21 mouse cellular contexts compared by ENCODE assay signal in the genomic region with DNA sequence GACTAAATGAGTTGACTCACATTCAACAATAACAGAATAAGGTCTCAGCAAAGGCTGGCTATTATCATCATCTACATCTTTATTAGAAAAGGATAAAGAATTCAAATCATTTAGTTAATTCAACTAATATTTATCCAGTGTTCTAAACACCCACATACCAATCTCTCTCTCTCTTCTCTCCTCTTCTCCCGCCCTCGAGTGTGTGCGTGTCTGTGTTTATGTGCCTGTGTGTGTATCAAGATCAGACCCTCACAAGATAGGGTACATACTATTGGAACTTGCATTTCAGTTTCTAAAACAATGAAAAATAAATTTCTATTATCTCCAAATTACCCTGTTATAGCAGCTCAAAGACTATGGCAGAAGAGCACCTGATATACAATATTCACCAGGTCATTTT. TPM values are rescaled to one million over a fixed set of nuclear protein-coding genes. Genes with fewer than 3 reads are reported as not detected.
A peak's percentile ranks its signal among the peaks of the same experiment; 100 is the strongest.
DNase-seq lines count a peak whose midpoint lies in the region; ATAC-seq and TF ChIP-seq lines count a peak whose summit lies in the region.
"Had no signal": no experiment of that assay in that cellular context is flagged by ENCODE, and none has a peak within 500 bp of the region (broad histone marks: within the 10 kb centered on the region; RNA-seq: fewer than 3 reads in every experiment).

No protein-coding gene starts in this region.

- no peak for TF ChIP-seq POLR2A in heart, adult 2 months (IDR thresholded peaks at IDR 0.05; ENCODE audit: insufficient read depth, low read depth, low read length)

- no peaks in the 10 kb centered on the region for H3K27me3 ChIP-seq in heart, embryonic 12.5 days (replicated peaks)
- no peaks in the 10 kb centered on the region for H3K27me3 ChIP-seq in heart, adult 2 months (ENCODE audit: control insufficient read depth, insufficient read depth, low read length)
- H3K27me3 ChIP-seq in liver, embryonic 12.5 days (replicated peaks): no peaks in the 10 kb centered on the region
- no peaks in the 10 kb centered on the region for H3K27me3 ChIP-seq in liver, embryonic 16.5 days (ENCODE audit: control insufficient read depth, insufficient read depth, low read depth, low read length)
- H3K27me3 ChIP-seq: embryonic facial prominence, embryonic 15.5 days; forebrain, embryonic 12.5 days; hindbrain, embryonic 13.5 days had no signal

- H3K79me2 ChIP-seq in heart, adult 2 months (replicated peaks; ENCODE audit: control insufficient read depth, insufficient read depth, low read length): no peaks in the 10 kb centered on the region; the same call in 1 of the 2 replicates

- H3K9ac ChIP-seq in heart, embryonic 12.5 days: no peak overlapping the region
- H3K9ac ChIP-seq in heart, adult 2 months (ENCODE audit: low read depth, low read length): no peak overlapping the region
- H3K9ac ChIP-seq in liver, embryonic 12.5 days: peak overlapping the region; percentile 56
- H3K9ac ChIP-seq in liver, embryonic 16.5 days (ENCODE audit: low read depth, low read length): peak overlapping the region; percentile 34; the same call in 1 of the 2 replicates
- H3K9ac ChIP-seq: embryonic facial prominence, embryonic 15.5 days; forebrain, embryonic 12.5 days; hindbrain, embryonic 13.5 days had no signal

- peaks cover 3% of the 10 kb centered on the region; the same call in 1 of the 2 replicates for H3K4me1 ChIP-seq in heart, embryonic 12.5 days (replicated peaks)
- peaks cover 1% of the 10 kb centered on the region; the same call in 1 of the 2 replicates for H3K4me1 ChIP-seq in heart, adult 2 months (ENCODE audit: control insufficient read depth, insufficient read depth, low read length)
- peaks cover 44% of the 10 kb centered on the region for H3K4me1 ChIP-seq in liver, embryonic 12.5 days
- H3K4me1 ChIP-seq in liver, embryonic 16.5 days (ENCODE audit: control insufficient read depth, low read depth, low read length): peaks cover 17% of the 10 kb centered on the region

- 87% methylated on average over 3 of the region's 3 CpGs for WGBS in heart, embryonic 12.5 days
- 90% methylated on average over 3 of the region's 3 CpGs for WGBS in heart, adult 2 months
- WGBS in liver, embryonic 12.5 days (ENCODE audit: insufficient replicate concordance): 43% methylated on average over 3 of the region's 3 CpGs
- WGBS in liver, embryonic 16.5 days (ENCODE audit: insufficient replicate concordance): 32% methylated on average over 3 of the region's 3 CpGs

- no peak for DNase-seq in heart, adult 2 months
- no peak for DNase-seq in MN1 (ENCODE audit: low spot score)
- DNase-seq in gastrocnemius, adult 8-10 months (ENCODE audit: low spot score in 2 of 2): no peak
- DNase-seq in urinary bladder, adult 18-20 months (ENCODE audit: low spot score in 2 of 2): no peak
- DNase-seq: adrenal gland, postnatal 10 days; B cell, adult 2 months; cerebellum, adult 11 months; cerebellum, adult 9-10 months; cerebellum, postnatal 36 days; gastrocnemius, postnatal 14 days; heart, postnatal 10 days had no signal

- TF ChIP-seq CTCF in heart, adult 2 months (IDR thresholded peaks at IDR 0.05): no peak

- H3K4me3 ChIP-seq in heart, embryonic 12.5 days: no peak overlapping the region
- no peak overlapping the region for H3K4me3 ChIP-seq in heart, adult 2 months
- H3K4me3 ChIP-seq in liver, embryonic 12.5 days: peak overlapping the region; percentile 47
- H3K4me3 ChIP-seq in liver, embryonic 16.5 days (ENCODE audit: low read depth, low read length): peak overlapping the region; percentile 40
- H3K4me3 ChIP-seq: embryonic facial prominence, embryonic 15.5 days; forebrain, embryonic 12.5 days; hindbrain, embryonic 13.5 days had no signal

- no peaks in the 10 kb centered on the region for H3K9me3 ChIP-seq in heart, embryonic 12.5 days (replicated peaks)
- H3K9me3 ChIP-seq in liver, embryonic 12.5 days (replicated peaks): no peaks in the 10 kb centered on the region
- H3K9me3 ChIP-seq in liver, embryonic 16.5 days (replicated peaks; ENCODE audit: control insufficient read depth, low read length): no peaks in the 10 kb centered on the region
- H3K9me3 ChIP-seq: embryonic facial prominence, embryonic 15.5 days; forebrain, embryonic 12.5 days; G1E; hindbrain, embryonic 13.5 days had no signal

- no peak overlapping the region for H3K4me2 ChIP-seq in heart, embryonic 12.5 days
- H3K4me2 ChIP-seq in liver, embryonic 12.5 days: peak overlapping the region; percentile 70
- peak overlapping the region; percentile 73 for H3K4me2 ChIP-seq in liver, embryonic 16.5 days (ENCODE audit: low read depth, low read length)
- H3K4me2 ChIP-seq: embryonic facial prominence, embryonic 15.5 days; forebrain, embryonic 12.5 days; hindbrain, embryonic 13.5 days had no signal

- peak; percentile 69; the same call in 1 of the 2 replicates for ATAC-seq in heart, embryonic 12.5 days (ENCODE audit: insufficient number of reproducible peaks, low FRiP score)
- ATAC-seq in liver, embryonic 12.5 days: peak; percentile 69
- ATAC-seq in liver, embryonic 16.5 days (ENCODE audit: low read depth): peak; percentile 47
- ATAC-seq: CD4-positive, CD25-positive, alpha-beta regulatory T cell, adult 4 months; forebrain, embryonic 16.5 days; hindbrain, postnatal 0 days had no signal

- intact Hi-C loops in heart, adult 2 months (cut with DNase I): no loop called here

- H3K36me3 ChIP-seq in heart, embryonic 12.5 days: peaks cover 35% of the 10 kb centered on the region
- H3K36me3 ChIP-seq in heart, adult 2 months (ENCODE audit: control insufficient read depth, insufficient read depth, low read length): peaks cover 15% of the 10 kb centered on the region
- peaks cover 66% of the 10 kb centered on the region for H3K36me3 ChIP-seq in liver, embryonic 12.5 days
- H3K36me3 ChIP-seq in liver, embryonic 16.5 days (ENCODE audit: control insufficient read depth, insufficient read depth): peaks cover 37% of the 10 kb centered on the region

- TF ChIP-seq EP300 in heart, adult 2 months (IDR thresholded peaks at IDR 0.05; ENCODE audit: insufficient read depth, low read depth, low read length): no peak

- no peak overlapping the region for H3K27ac ChIP-seq in heart, embryonic 12.5 days (ENCODE audit: poor library complexity, severe bottlenecking)
- H3K27ac ChIP-seq in heart, adult 2 months: no peak overlapping the region
- H3K27ac ChIP-seq in liver, embryonic 12.5 days: peak overlapping the region; percentile 81
- H3K27ac ChIP-seq in liver, embryonic 16.5 days (ENCODE audit: low read length): peak overlapping the region; percentile 74
- H3K27ac ChIP-seq: embryonic facial prominence, embryonic 15.5 days; forebrain, embryonic 12.5 days; hindbrain, embryonic 13.5 days; hindbrain, postnatal 0 days had no signal

RNA-seq across cellular contexts. Expression of a gene that starts 5.5 kb away (rescaled TPM):
- polyA plus RNA-seq in heart, embryonic 12.5 days (2016; fragmentation: Nextera tagmentation; extraction: Ambion mirVana): 27.1 and 31.6 TPM in 2 replicates
- total RNA-seq in heart, adult 2 months (2021): 1 to 10 TPM; 2.6 to 4.0 TPM
- polyA plus RNA-seq in heart, adult 2 months (2012; rRNA removed): 17.5 and 18.0 TPM in 2 replicates
- 37.7 and 38.8 TPM in 2 replicates for polyA plus RNA-seq in liver, embryonic 12.5 days (2016; fragmentation: Nextera tagmentation; extraction: Ambion mirVana)
- polyA plus RNA-seq in liver, embryonic 16.5 days (2015; fragmentation: Nextera tagmentation; extraction: Ambion mirVana): 29.9 and 35.1 TPM in 2 replicates
- 1 to 10 TPM; 2.1 to 4.3 (median 3.0) TPM for total RNA-seq in gastrocnemius, adult 8-10 months (2022)

Comparison
In these comparisons a context has a peak if more than half of its experiments do, and no peak if none do; other contexts are left out.
1. H3K27ac ChIP-seq: peak in liver, embryonic 12.5 days (single experiment) and liver, embryonic 16.5 days (single experiment); none in heart, embryonic 12.5 days (single experiment) and heart, adult 2 months (single experiment).
2. H3K4me3 ChIP-seq: peak in liver, embryonic 12.5 days (single experiment) and liver, embryonic 16.5 days (single experiment); none in heart, embryonic 12.5 days (single experiment) and heart, adult 2 months (single experiment).
3. H3K9ac ChIP-seq: peak in liver, embryonic 12.5 days (single experiment) and liver, embryonic 16.5 days (single experiment); none in heart, embryonic 12.5 days (single experiment) and heart, adult 2 months (single experiment).
4. Peak in every context shown above with its lines, with median percentiles within 50 percentile points of each other: ATAC-seq.